Mouse (Mus musculus): ENCODE data around the gene Med23.

Gene Med23

DNA sequence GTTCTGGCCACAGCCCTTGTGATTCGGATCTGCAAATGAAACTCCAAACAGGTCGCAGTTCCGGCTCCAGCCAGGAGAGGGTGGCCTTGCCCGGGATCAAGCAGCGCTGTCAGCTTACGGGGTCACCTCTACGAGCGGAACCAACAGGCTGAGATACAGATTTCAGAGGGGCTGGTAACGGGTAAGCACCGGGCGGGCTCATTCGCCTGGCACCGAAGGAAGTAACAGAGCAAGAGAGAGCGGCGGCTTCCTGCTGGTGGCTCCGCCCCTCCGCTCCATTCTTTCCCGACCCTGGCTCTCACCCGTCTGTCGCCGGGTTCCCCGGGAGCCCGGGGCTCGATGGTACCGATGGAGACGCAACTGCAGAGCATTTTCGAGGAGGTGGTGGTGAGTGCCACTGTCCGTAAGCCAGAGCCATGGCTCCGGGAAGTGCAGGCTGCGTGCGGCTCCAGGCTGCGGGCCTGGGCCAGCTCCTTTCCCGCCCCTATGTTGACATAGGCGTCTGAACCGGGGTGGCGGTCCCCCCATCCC lies at the start of gene Med23:
Gene Med23 (plus strand): TSS at position 227 of the 531 bp plus-strand sequence.
- DNase-seq (ENCODE audit: low read depth, low spot score) = peak; percentile 92

GRCm38 (mm10) chr10:24821990-24822676 lies 47.7 kb upstream of the Med23 start:
- no peak for DNase-seq (ENCODE audit: low read depth, low spot score)

GRCm38 (mm10) chr10:24822842-24823241 lies 46.9 kb upstream of the Med23 start:
- DNase-seq (ENCODE audit: low read depth, low spot score) = no peak

- no peak for DNase-seq (ENCODE audit: low read depth, low spot score)
Observed at GRCm38 (mm10) chr10:24823265-24823664, 46.5 kb upstream of the Med23 start.

GRCm38 (mm10) chr10:24823697-24824535 lies 45.9 kb upstream of the Med23 start:
- peak; percentile 46 for DNase-seq (ENCODE audit: low read depth, low spot score)

- DNase-seq (ENCODE audit: low read depth, low spot score) = no peak
Observed at GRCm38 (mm10) chr10:24824621-24825020, 45.2 kb upstream of the Med23 start.

- DNase-seq (ENCODE audit: low read depth, low spot score) = no peak
Observed at GRCm38 (mm10) chr10:24825456-24826081, 44.2 kb upstream of the Med23 start.

GRCm38 (mm10) chr10:24826130-24826529 lies 43.7 kb upstream of the Med23 start:
- DNase-seq (ENCODE audit: low read depth, low spot score) = no peak

DNA sequence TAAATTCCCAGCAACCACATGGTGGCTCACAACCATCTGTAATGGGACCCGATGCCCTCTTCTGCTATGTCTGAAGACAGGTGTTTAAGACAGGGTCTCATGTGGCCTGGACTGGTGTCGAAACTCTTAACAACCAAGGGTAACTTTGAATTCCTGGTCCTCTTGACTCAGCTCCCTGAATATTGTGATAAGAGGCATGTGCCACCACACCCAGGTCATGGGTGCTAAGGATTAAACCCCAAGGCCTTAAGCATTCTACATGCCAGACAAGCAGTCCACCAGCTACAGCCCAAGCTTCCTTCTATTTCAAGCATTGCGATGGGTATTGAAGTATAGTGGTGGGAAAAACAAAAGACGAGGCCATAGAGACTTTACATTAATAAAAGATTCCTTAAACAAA lies 41.6 kb upstream of the Med23 start:
- no peak for DNase-seq (ENCODE audit: low read depth, low spot score)

GRCm38 (mm10) chr10:24830448-24830847 lies 39.3 kb upstream of the Med23 start:
- DNase-seq (ENCODE audit: low read depth, low spot score) = no peak

DNA sequence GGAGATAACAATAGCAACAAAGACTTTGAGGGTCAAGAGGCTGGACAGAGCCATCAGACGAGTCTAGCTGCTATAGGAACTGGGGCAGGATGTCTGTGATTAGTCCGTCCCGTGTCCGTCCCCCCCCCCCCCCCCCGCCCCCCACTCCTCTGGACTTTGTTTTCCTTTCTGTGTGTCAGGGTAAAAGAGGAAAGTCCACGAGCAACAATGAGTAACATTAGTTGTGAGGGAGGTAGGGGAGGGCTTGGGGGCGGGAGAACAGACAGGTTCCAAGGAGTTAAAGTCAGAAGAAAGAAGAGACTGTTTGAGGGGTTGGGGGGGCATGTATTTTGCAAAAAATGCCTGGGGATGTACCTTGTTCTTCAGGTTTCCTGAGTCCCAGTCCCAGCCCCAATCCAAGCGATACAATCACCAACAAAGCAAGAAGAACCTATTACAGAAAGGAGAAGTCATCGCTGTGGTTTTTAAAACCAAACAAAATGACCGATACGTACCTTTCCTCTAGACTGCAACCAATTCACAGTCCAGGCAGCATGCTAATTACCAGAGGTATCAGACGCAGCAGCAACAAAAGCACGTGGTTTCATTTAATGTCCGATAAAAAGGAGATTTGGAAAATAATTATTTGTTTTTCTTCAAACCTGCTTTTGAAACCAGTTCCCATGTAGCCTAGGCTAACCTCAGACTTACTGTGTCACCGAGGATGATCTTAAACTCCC lies 38.2 kb upstream of the Med23 start:
- DNase-seq (ENCODE audit: low read depth, low spot score) = no peak

- DNase-seq (ENCODE audit: low read depth, low spot score) = no peak
Observed at GRCm38 (mm10) chr10:24832306-24832705, 37.5 kb upstream of the Med23 start.

DNA sequence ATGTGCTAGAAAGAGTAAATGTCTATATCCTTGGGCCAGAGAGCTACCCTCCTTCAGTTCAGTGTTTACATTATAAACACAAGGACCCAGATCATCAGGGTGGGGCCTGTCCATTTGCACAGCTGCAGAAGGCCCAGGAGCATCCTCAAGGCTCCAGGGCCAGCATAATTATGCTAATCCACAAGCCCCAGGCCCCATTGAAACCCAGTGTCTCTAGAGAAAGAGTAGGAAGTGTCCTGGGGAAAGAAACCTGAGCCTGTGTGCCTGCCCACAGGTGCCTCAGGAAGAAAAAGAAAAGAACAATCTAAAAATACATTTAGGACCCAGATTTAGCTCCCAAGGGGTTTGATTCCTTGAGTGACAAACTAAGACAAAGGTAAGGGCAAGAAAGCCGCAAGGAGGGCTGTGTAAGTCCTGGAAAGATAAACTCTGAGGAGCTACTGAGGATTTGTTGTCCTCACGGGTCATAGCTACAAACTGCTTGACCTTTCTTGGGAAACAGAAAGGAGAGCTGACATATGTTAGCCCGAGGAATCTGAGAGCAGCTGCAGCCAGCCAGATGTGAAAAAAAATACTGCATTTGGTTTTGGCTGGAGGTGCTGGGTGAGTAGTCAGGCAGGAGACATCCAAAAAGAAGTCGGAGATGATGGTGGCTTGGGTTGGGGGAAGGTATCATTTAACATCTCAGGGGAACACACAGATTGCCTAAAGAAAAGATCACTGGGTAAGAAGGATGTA lies 35.0 kb upstream of the Med23 start:
- no peak for DNase-seq (ENCODE audit: low read depth, low spot score)

GRCm38 (mm10) chr10:24835702-24836342 lies 34.0 kb upstream of the Med23 start:
- no peak for DNase-seq (ENCODE audit: low read depth, low spot score)

GRCm38 (mm10) chr10:24836366-24837038 lies 33.3 kb upstream of the Med23 start:
- DNase-seq (ENCODE audit: low read depth, low spot score) = no peak

GRCm38 (mm10) chr10:24840795-24841194 lies 29.0 kb upstream of the Med23 start:
- DNase-seq (ENCODE audit: low read depth, low spot score) = no peak

GRCm38 (mm10) chr10:24841998-24842397 lies 27.8 kb upstream of the Med23 start:
- no peak for DNase-seq (ENCODE audit: low read depth, low spot score)

GRCm38 (mm10) chr10:24842676-24843075 lies 27.1 kb upstream of the Med23 start, which contains the start of gene Enpp3:
Enpp3 (minus strand) TSS chr10:24842823.
- DNase-seq (ENCODE audit: low read depth, low spot score) = no peak

DNA sequence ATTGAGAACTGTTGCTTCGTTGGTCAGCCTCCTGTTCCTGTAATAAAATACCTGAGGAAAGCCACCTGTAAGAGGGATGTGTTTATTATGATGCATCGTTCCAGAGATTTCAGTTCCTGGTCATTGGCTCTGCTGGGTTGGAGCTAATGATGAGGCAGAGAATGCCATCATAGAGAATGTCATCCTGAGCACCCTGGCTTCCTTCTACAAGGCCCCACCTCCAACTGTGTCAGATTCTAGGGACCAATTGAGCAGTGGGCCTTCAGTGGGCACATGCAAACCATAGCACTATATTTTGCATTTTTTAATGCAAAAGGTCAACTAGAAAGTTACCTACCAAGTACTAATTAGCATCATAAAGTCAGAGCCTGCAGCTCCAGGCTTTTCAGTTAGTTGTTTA lies 6.6 kb upstream of the Med23 start:
- no peak for DNase-seq (ENCODE audit: low read depth, low spot score)

GRCm38 (mm10) chr10:24864434-24864833 lies 5.4 kb upstream of the Med23 start:
- DNase-seq (ENCODE audit: low read depth, low spot score) = no peak
